Mouse (Mus musculus) gastrocnemius, postnatal 4 days (tissue): ENCODE results near the gene Nckap1l. TPM values are rescaled to one million over a fixed set of nuclear protein-coding genes. Genes with fewer than 3 reads are reported as not detected.

ENCODE experiments used
- DNase-seq, 2 experiments: peaks; one replicate each; pipeline ENCODE4 v3.0.0; 2021 to 2022; ENCODE audit warnings: low spot score in 2 of 2, mixed read lengths in 2 of 2
- total RNA-seq, 2 experiments: library from RNA; stranded (reverse); gene quantifications; 2 replicates each; pipeline ENCODE4 v1.2.3; 2021

Nckap1l gene
- total RNA-seq, 2 experiments from 2014 or later = 5.2 to 5.6 TPM

DNA sequence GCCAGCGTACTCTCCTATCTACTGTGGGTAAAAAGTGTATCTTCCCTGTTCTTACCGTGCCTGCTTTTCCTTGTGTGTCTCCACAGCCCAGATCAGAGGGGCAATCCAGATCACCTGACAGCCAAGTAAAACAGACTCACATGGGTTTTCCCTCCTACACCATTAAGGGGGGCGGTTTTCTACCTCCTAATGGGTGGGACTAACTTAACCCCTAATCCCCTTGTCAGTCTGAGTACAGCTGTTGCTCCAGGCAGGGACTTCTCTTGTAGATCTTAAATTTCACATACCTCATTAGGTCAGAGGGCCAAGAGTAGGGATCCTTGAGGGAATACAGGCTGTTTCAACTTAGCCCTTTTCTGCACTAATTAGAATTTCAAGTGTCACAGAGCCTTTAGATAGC, 44.6 kb downstream of the Nckap1l start:
- DNase-seq = no peak

DNA sequence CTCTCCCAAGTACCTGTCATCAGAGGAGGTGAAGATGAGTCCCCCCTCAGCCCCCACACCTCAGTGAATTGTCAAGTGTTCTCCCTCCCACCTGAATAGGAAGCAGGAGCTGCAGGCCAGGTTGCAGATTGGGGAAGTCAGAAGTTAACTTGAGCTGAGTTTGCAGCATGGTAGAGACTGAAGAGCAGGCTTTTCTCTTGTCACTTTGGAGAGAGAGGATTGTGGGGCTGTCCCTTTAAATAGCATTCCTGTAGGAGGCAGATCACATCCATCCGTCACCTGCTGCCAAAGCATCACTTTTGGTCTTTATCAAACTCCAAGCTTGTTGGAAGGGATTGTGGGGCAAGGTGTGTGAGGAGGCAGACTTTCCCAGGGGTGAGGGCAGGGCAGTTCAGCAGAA, 47.1 kb downstream of the Nckap1l start:
- no peak for DNase-seq

DNA sequence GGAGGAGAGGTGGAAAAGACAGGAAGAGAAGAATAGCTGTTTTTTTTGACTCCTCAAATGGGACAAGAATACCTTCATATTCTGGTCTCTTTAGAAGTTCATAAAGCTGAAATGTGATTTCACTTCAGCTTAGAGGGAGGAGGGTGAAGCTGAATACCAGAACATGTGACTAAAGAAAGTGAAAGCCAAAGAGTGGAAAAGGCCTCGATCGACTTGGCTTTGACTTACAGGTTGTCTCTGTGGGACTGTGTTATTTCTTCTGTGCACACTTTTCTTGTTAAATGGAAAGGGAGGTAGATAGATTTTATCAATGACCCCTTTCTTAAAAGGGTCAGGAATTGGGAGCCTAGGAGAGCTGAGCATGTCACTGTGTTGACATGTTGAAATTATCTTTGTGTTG, 47.6 kb downstream of the Nckap1l start:
- no peak for DNase-seq

DNA sequence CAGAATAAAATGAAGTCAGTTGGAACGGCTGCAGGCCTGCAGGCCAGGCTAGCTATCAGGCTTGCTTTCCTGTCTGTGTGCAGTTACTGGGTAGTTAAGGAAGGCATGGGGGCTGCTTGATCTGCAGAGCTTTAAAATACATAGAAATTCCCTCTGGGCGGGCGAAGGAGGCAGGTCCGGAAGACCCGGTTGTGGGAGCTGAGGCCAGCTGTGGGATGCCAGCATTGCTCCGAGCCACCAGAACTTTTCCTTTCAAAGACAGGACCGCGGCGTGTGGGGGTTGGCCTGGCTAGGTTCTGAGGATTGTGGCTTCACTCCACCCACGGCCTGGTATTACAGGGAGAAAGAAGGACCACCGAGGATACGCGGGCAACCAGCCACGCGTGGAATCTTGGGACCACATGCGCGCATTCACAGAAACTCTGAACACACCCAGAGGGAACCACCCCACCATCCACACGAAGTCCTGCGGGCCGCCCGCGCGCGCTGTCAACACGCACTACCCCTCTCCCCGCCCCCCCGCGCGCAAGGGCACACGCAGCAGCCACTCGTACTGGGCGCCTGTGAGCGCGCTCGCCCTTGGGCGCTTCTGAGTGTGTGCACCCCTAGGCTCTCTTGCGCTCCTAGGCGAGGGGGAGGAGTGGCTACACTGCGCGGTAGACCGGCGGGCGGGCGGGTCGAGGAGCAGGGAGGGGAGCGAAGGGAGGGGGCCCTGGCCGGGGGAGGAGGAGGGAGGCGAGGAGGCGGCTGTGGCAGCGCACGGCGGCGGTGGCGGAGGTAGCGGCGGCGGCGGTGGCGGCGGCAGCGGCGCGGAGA, 49.0 kb downstream of the Nckap1l start, which contains the start of gene Pde1b:
TSS of gene Pde1b (plus strand) at position 600 of the 816 bp plus-strand sequence.
- peak; percentile 52 to 53 for DNase-seq

DNA sequence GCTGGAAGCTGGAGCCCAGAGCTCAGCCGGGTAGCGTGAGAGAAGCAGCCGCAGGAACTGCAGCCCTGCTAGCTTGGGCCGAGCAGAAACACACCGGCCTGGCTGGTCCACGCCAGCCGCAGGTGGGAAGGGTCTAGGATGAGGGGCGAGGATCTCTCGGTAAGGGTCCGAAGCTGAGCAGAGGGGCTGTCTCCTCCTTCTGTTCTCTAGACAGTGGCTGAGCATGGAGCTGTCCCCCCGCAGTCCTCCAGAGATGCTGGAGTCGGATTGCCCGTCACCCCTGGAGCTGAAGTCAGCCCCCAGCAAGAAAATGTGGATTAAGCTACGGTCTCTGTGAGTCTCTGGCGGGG, 49.6 kb downstream of the Nckap1l start:
- DNase-seq = no peak

DNA sequence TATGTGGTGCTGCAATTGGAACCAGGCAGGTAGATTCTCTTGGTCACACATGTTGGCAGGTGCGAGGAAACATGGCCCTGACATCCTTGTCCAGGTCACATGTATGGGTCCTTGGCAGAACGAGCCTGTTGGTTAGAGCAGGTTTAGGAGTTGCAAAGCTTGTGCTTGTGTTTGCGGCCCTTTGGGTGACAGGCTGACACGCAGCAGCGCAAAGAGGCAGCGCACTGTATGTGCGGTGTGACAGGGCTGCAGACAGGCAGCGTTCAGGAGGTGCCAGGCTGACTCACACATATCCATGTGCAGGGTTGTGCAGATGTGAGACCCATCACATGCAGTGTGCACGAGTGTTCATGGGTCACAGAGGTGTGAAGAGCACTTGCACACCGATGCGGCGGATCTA, 50.1 kb downstream of the Nckap1l start:
- DNase-seq = no peak

DNA sequence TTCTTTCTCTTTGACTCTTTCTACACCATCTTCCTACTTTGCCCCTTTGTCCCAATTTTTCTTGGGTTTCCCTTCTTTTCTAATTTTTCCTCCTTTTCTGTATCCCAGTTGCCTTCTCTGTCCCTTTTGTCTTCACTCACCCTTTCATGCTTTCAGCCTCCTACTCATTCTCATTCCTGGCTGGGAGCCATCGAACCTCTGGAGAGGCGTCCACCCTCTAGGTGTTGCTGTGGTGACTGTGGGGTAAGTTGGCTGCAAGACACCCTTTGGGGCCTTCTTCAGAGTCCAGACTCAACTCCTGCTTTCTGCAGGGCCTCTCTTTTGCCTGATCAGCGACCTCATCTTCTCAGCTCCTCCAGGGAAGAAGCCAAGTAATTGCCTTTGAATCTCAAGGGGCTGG, 55.7 kb downstream of the Nckap1l start:
- DNase-seq = no peak

DNA sequence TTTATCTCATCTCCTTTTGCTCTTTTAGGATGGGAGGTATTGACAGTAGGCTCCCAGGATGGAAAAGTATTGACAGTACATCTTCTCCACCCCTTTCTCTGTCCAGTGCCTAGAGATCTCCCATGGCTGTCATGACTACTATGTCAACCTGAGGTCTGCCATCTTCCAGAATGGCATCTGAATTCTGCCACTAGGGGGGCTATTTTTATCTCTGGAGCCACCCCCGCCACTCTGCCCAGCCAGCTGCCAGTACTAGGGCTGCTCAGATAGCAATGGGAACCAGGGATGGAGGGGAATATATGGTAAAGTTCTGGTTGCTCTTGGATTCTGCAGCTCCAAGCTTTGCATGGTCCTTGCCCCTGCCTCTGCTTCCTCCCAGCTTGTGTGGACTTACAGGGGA, 58.1 kb downstream of the Nckap1l start:
- DNase-seq = no peak

DNA sequence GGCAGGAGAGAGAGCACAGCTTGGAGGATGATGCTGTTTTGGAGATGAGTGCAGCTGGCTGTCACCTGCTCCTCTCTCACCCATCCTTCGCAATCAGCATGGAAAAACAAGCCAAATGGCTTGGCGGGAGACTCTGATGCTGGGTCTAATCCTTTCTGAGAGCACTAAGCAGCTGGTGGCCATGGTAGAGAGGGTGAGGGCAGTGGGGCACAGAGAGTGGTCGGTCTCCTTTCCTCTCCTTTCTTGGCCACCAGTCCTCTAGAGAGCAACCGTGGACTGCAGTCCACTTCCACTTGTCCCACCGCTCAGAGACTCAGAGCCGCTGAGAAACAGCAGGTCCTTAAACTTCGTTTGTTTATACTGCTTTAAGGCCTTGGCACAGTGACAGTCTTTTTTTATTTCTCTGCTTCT, 60.0 kb downstream of the Nckap1l start:
- DNase-seq = no peak

DNA sequence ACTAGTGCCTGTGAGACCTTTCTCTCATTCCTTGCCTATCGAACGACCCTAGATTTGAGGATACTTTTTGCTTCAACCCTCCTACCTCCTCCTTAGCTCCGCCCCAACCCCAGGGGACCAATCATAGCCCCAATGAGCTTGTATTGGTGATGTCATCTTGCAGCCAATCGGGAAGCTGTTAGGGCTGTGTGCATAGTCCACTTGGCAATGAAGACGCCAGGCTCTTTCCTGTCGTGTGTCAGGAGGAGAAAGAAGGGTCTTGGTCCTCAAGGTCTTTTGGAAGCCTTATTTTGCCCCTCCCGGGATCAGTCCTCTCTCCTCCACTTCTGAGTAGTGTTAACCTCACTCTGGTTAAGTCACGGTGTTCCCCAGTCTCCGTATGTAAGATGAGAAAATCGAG, 60.5 kb downstream of the Nckap1l start:
- DNase-seq = peak; percentile 41 to 72

DNA sequence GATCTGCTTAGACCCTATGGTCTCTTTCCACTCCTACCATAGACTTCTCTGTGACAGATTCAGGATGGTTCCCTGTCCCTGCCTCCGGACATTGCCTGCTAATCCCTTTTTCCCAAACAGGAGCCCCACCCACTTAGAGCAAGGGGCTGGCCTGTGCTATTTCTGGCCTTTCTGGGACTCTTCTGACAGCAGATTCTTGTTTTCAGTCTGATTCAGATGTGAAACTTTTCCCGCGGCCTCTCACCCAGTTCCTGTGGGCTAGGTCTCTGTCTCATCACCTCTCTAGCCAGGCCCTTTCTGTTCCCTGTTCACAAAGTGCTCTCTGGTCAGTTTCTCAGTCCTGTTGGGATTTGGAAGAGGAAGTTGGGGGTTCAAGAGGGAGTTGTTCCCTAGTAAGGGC, 61.3 kb downstream of the Nckap1l start:
- DNase-seq = no peak

DNA sequence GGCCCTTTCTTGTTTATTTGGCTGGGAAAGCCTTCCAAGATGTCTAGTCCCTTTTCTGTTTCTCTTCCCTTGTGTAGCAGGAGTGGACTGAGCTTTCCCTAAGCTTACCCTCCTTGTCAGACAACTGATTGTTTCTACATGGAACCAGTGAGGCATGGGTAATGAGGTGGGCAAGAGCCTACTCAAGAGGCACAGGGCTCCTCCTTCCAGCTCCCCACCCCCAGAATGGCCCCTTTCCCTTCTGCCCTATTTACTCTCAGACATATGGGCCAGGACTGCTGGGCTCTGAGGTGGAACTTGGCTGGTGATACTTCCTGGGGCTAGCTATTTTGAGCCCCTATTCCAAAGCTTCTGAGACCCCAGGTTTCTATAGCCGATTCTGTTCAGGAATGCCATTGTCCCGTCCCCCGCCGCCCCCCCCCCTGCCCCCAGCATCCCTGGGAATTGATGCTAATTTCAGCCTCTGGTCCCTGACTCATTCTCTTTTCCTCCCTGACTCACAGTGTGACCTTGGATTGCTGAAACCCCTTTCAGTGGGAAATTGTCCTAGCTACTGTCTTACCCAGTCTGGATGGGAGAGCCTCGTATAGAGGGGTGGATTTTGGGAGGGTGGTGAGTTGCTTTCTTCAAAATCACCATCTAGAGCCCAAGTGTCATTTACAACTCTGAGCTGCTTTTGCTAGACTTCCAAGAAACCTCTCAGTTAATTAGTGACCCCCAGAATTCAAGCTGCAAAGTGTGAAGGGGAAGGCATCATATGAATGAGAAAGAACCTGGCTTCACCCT, 65.2 kb downstream of the Nckap1l start:
- no peak for DNase-seq

DNA sequence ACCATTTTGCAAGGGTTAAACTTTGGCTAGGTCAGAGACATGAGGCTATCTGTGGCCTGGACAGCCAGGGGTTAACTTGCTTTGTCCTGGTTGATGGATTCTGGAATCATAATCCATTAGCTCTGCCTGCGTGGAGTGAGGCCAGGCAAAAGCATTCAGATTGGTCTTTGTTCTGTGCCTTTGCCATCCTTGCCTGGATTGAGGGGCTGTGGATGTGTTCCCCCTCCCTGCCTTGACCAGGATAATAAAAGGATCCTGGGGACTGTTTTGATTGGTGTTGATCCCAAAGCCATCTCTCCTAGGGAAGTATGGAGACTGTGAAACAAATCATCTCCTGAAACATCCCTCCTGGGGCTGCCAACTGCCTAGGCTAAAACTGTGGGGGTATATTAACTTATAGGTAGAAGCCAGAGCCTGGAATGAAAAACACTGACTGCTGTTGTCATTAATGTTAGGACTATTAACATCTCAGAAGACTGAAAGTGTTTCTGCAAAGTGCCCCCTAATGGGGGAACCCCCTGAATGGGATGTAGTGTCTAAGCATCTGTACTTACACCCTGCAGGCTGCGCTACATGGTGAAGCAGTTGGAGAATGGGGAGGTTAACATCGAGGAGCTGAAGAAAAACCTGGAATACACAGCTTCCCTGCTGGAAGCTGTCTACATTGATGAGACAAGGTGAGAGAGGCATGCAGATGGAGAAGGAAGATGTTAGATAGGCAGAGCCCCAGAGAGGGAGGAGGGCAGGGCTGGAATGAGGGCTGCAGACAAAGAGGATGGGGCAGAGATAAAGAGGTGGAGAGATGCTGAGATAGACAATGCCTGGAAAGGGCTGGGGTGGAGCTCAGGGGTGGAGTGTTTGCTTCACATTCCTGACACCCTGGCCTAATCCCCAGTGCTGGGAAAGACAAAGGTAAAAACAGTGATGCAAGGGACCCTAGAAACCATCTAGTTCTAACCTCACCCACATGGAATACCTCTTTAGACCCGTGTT, 66.1 kb downstream of the Nckap1l start:
- DNase-seq = no peak

DNA sequence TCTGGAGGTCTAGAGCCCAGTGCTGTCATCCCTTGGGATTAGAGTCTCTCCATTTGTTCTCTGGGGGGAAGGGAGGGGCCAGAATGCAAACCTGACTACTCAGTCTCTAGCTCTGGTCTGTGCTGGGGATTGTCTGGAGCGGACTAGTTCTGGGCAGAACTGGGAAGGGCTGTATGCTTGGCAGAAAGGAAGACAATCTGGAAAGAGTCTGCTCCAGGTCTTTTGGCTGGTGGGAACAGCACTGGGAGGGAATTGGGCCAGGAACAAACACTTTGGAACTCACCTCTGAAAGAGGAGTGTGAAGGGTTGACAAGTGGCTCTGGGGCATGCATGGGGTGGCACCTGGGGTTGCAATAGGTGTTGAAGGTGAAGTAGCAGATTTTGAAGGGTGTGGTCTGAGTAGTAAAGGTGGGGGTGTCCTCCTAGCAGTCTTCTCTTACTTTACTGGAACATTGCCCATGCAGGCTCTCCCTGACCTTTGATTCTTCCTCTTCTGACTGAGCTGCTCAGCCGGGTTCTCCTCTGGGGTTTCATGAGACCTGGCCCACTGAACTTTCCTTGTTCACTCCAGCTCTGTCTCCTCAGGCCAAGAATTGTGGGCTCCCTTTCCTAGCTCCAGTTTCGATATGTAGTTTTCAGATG, 69.0 kb downstream of the Nckap1l start:
- no peak for DNase-seq

DNA sequence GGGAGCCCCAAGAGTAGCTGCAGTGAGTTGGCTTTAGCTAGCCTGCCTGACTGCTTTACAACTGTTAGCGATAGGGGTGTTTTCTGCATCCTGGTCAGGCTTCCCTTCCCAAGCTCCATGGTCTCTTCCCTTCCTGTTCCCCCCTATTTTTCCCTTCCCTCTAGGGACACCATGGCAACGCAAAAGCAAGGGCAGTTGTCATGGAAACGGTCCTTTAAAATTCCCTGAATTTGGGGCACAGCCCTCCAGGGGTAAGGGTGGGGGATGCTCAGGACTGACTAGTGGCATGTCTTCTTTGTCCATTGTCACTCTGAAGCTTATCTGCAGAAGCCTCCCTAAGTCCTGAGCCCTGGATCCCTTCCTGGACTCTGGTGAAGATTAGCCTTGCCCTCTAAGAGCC, 69.6 kb downstream of the Nckap1l start:
- no peak for DNase-seq

DNA sequence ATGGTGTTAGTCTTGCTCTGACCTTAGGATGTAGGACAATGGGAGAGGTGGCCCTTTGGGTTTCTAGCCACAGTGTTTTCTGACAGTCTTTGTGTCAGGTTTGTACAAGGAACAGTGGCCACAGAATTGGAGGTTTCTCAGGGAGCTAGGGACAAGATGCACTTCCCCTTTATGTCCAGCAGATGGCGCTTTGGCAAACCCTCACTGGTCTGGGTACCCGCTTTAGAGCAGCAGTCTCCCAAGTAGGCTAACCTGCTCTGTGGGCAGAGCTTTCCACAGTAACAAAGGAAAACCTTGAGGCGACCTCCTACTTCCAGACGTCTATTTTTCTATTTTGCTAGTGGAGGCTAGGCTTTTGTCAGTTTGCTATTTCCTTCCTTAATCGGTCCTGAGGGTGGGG, 76.8 kb downstream of the Nckap1l start:
- DNase-seq = peak in 1 of 2 experiments; percentile 39

DNA sequence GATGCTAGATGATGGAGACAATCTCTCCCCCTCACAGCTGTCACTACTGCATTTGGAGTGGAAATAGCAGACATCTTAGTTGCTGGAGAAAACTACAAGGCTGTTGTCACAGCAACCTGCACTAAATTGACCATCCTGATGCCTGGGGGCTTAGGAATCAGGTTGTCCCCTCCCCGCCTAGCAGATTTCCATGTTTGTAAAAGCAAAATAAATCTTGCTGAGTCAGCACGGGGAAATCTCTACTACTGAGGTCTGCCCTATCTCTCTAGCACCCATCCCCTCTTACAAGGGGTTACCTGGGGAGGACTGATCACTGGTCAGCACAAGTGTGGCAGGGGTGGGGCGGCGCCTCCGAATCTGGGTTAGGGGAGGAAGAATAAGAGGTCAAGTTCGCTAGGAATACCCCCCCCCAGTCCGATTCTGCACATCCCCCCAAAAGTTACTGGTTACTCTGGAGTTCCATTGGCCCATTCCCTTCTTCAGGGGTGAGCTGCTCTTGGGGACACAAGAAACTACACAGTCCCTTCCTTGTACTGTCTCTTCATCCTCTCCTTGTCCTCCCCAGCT, 80.5 kb downstream of the Nckap1l start:
- DNase-seq = no peak

DNA sequence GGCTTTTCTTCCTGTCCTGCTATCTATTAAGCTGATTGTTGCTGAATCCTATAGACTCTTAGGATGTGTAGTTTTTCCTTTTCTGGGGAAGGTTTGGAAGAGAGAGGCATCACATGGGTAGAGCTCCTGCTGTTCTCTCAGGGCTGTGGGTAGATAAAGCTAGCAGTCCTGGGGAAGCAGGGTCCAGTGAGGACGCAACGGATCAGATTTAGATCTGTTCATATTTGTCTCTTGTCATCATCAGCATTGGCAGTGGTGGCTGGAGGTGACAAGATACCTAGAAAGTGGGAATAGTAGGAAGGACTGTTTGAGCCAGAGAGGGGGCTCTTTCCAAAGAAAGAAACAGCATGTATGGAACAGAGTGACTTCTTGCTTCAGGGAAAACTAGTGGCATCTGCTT, 81.4 kb downstream of the Nckap1l start:
- no peak for DNase-seq

DNA sequence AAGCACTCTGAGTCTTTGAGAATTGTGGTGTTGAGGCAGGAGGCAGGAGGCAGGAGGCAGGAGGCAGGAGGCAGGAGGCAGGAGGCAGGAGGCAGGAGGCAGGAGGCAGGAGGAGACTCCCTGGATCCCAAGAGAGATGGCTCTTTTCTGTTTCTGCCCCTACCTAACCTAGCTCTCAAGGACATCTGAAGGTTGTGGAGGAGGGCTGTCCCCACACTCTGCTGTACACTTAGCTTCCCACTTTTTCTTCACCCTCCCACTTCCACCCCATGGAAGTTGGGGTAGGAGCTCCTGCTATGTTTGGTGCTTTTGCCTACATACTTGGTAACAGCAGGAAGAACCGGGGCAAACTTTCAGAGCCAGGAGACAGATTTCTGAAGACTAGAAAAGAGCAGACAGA, 82.2 kb downstream of the Nckap1l start:
- no peak for DNase-seq

DNA sequence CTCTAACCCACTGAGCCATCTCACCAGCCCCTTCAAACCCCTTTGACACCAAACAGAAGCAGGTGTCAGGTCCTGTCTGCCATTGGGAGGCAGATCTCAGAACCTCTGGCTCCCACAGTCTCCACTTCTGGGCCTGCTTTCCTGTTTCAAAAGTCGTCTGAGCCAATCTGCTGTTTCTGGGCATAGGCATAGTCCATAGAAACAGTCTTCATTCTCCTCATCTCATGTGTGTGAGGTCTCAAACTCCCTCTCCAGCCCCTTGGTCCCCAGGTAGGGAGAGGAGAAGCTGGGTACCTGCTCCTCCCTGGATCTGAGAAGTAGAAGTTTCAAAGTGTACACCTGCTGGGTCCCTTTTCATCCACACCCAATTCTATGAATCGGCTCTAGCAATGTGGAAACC, 82.9 kb downstream of the Nckap1l start:
- no peak for DNase-seq
